Mouse (Mus musculus) brain, adult 2 months (tissue): ENCODE measurements at regions not wholly inside any gene's neighbourhood (a gene's known extent, or its start where the extent isn't known, plus 50 kb on each side); places are given as distances from the start of the nearest gene placed in this dataset.

Experiments used
- DNase-seq: peaks from one replicate; pipeline ENCODE4 v3.0.0; 2011; ENCODE audit warnings: low read depth, low spot score

DNA sequence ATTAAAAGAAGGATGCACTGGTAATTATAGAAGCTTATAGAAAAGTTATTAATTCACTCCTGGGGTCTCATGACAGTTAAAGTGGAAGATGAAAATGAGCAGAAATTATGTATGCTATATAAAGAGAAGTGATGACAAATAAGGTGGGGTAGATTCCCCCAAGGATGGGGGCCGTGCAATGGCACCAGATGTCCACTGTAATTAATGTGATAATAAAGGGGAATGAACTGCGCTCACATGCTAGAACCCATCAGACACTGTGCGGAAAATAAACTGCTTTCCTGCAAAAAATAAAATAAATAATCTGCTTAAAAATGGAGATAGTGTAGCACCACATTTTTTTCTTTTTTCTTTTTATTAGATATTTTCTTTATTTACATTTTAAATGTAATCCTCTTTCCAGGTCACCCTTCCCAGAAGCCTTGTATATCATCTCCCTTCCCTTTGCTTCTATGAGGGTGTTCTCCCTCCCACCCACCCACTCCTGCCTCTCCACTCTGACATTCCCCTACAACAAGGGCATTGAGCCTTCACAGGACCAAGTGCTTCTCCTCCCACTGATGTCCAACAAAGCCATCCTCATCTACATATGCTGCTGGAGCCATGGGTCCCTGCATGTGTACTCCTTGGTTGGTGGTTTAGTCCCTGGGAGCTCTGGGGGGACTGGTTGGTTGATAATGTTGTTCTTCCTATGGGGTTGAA, 934.0 kb upstream of the Pcdh20 start:
- no peak for DNase-seq

DNA sequence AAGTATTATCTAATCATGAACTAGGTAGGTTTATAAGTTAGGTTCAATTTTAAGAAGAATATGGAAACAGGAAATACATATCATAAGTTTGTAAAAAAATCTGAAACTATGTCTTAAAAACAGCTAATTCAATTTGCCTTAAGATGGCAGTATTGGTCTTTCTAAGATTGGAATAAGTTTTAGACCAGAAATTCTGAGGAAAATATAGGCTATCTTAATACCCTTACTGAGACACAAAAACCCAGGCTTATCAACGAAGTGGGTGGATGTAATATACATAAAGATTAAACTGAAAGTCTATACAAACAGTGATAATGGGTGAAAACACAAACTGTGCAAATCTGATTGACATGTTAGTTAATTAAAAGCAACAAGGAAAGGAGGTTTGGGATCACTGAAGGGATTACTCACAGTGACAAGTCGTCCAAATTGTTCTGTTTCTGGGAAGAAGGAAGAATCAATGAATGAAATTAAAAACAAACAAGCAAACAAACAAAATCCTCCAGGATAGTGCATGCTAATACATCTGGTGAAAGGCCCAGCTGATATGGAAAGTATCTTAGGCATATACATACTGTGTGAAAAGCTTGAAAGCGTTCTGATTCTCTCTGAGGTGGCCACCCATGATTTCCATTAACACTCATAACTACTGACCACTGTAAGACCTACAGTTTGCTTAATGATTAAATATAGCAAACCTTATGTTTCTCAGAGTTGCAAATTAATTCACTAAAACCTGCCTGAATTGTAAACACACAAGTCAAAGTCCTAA, 931.6 kb upstream of the Pcdh20 start:
- peak; percentile 16 for DNase-seq

DNA sequence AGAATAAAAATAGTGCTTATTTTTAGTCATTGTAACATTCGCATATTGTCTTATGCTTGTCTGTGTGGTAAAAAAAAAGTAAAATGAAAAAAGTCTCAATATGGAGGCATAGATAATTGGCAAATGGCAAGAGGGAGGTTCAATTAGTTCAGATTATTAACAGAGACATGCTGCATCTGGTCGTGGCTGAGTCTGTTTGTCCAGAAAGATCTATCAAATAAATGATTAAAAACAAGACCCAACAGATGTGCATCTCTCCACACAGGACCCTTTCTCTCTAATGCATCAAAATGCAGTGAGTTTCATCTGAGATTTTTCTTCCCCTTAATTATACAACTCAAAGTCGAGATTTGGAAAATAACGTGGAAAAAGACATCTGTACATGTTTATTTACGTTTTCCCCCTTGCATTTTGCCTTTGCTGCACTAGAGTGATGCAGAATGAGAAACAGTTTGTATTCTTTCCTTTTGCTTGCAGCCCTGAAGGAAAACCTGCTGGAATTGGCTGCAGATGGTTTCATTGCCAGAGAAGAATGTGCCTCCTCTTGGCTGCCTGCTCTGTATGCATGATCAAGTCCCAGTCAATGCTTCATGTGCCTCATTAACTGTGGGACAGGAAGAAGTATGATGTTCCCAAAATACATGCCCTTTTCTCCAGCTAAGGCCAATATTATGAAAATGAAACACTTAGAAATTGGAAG, 886.0 kb upstream of the Pcdh20 start:
- peak; percentile 7 for DNase-seq

DNA sequence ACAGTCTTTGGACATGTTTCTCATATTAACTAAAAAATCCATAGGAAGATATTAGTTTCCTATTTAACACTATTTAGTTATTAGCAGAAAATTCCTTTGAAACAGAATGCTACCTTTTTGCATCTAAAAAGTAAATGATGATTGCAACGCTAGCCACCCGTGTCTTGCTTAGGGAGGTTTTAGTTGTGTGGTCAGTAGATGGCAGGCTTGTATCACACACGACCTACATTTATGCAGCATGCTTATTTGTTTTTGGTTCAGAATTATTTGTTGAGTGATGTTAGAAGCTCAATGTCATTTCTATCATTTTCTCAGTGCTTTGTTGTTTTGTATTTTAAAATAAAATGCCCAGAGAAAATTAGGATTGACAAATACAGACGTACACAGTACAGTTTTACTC, 876.8 kb upstream of the Pcdh20 start:
- DNase-seq: peak; percentile 58

DNA sequence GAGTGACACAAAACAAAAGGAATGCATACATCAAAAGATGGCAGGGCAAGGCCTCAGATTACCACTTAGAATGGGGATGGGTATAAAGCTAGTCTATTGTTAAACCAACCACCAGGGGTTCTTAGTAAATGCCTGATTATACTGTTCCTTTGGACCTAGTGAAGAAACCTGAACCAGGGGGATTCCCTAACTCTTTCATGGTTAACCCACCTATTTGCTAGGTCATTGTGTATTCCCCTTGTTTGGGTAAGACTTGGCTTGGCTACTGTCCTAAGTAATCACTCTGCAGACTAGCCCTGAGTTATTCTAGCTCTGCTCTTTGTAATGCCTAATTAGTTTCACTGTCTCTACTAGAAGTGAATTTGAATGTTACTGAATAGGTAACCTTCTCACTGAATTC, 853.9 kb upstream of the Pcdh20 start:
- no peak for DNase-seq

DNA sequence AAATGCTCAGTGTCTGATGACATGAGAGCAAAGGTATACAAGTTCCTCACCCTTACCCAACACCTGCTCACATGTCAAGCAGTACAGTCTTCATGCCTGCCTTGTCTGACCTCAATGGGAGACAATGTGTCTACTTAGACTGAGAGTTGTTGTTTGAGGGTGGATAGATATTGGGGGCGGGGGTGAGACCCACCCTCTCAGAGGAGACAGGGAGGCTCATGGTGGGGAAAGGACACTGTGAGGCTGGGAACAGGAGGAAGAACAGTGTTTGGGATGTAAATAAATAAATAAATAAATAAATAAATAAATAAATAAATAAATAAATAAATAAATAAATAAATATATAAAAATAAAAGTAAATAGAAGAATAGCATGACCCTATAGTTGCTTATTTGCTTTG, 837.3 kb upstream of the Pcdh20 start:
- DNase-seq: no peak
